Mouse (Mus musculus) spleen, adult 18-20 months (tissue): ENCODE data around the gene Ccl5.

Experiments
- DNase-seq, 2 experiments: peaks; one replicate each; pipeline ENCODE4 v3.0.0; 2022; ENCODE audit warnings: mixed read lengths in 2 of 2

Ccl5 gene

GRCm38 (mm10) chr11:83536831-83537230, 6.5 kb upstream of the Ccl5 start:
- DNase-seq, result no peak

- DNase-seq, result peak; percentile 14 to 37
These were observed 4.5 kb upstream of the Ccl5 start for GRCm38 (mm10) chr11:83534609-83535423.

GRCm38 (mm10) chr11:83534143-83534542, 3.8 kb upstream of the Ccl5 start:
- no peak for DNase-seq

GRCm38 (mm10) chr11:83533192-83533591, 2.9 kb upstream of the Ccl5 start:
- no peak for DNase-seq

- no peak for DNase-seq
These were observed 1.3 kb downstream of the Ccl5 start for GRCm38 (mm10) chr11:83529024-83529423.

- DNase-seq, result no peak
These were observed 8.2 kb downstream of the Ccl5 start, which contains the start of gene Heatr9 for GRCm38 (mm10) chr11:83522075-83522474. Heatr9 (minus strand) TSS chr11:83522175.

GRCm38 (mm10) chr11:83518371-83518770, 11.9 kb downstream of the Ccl5 start:
- no peak for DNase-seq

GRCm38 (mm10) chr11:83517153-83517552, 13.2 kb downstream of the Ccl5 start:
- DNase-seq, result no peak

- DNase-seq, result no peak
These were observed 20.8 kb downstream of the Ccl5 start for GRCm38 (mm10) chr11:83509521-83509920.

- DNase-seq, result no peak
These were observed 26.0 kb downstream of the Ccl5 start for GRCm38 (mm10) chr11:83504308-83504707.

- no peak for DNase-seq
These were observed 34.7 kb downstream of the Ccl5 start for GRCm38 (mm10) chr11:83495571-83495970.

GRCm38 (mm10) chr11:83491488-83491887, 38.8 kb downstream of the Ccl5 start:
- no peak for DNase-seq
